Comparison of ENCODE assay signal across 9 mouse cellular contexts in genomic region chr17:5494832-5495231, GRCm38 (mm10). TPM values are rescaled to one million over a fixed set of nuclear protein-coding genes. Genes with fewer than 3 reads are reported as not detected.
A peak's percentile ranks its signal among the peaks of the same experiment; 100 is the strongest.
DNase-seq lines count a peak whose midpoint lies in the region; ATAC-seq and TF ChIP-seq lines count a peak whose summit lies in the region.
"Had no signal": no experiment of that assay in that cellular context is flagged by ENCODE, and none has a peak within 500 bp of the region (broad histone marks: within the 10 kb centered on the region; RNA-seq: fewer than 3 reads in every experiment).

No protein-coding gene starts in this region.

- peak overlapping the region; percentile 100 for H3K4me2 ChIP-seq in liver, embryonic 11.5 days
- peak overlapping the region; percentile 97 for H3K4me2 ChIP-seq in hindbrain, postnatal 0 days (ENCODE audit: low read depth, low read length)
- peak overlapping the region; percentile 97 for H3K4me2 ChIP-seq in neural tube, embryonic 14.5 days (ENCODE audit: low read depth, low read length)

- H3K4me1 ChIP-seq in erythroblast, embryonic 14.5 days (ENCODE audit: control insufficient read depth) = peaks cover 78% of the 10 kb centered on the region
- H3K4me1 ChIP-seq in liver, embryonic 11.5 days (replicated peaks; ENCODE audit: control insufficient read depth, insufficient read depth, low read length) = peaks cover 9% of the 10 kb centered on the region
- peaks cover 6% of the 10 kb centered on the region; the same call in 1 of the 2 replicates for H3K4me1 ChIP-seq in hindbrain, postnatal 0 days (ENCODE audit: insufficient read depth, low read length)
- peaks cover 25% of the 10 kb centered on the region; the same call in 1 of the 2 replicates for H3K4me1 ChIP-seq in neural tube, embryonic 14.5 days (ENCODE audit: control insufficient read depth, insufficient read depth, low read length)

- no peak for ATAC-seq in erythroblast, adult 5-6 weeks (replicated peaks; ENCODE audit: low FRiP score, poor library complexity, severe bottlenecking)
- ATAC-seq in liver, embryonic 11.5 days (replicated peaks; ENCODE audit: low FRiP score) = no peak
- no peak for ATAC-seq in hindbrain, postnatal 0 days
- no peak for ATAC-seq in neural tube, embryonic 14.5 days (ENCODE audit: low read depth)

- DNase-seq in liver, embryonic 11.5 days (ENCODE audit: low spot score) = no peak
- no peak for DNase-seq in liver
- DNase-seq in hindbrain, postnatal 0 days (ENCODE audit: low spot score) = no peak
- DNase-seq in embryo, embryonic 10.5 days (ENCODE audit: low spot score) = no peak
- DNase-seq in kidney, postnatal 14 days = no peak
- DNase-seq: lung, adult 18-20 months had no signal

- no peaks in the 10 kb centered on the region for H3K27me3 ChIP-seq in erythroblast, embryonic 14.5 days (ENCODE audit: control insufficient read depth)
- peaks cover 2% of the 10 kb centered on the region; the same call in 1 of the 2 replicates for H3K27me3 ChIP-seq in liver, embryonic 11.5 days (replicated peaks; ENCODE audit: control insufficient read depth, insufficient read depth, low read length)
- no peaks in the 10 kb centered on the region for H3K27me3 ChIP-seq in hindbrain, postnatal 0 days (ENCODE audit: insufficient read depth, low read length)
- no peaks in the 10 kb centered on the region for H3K27me3 ChIP-seq in neural tube, embryonic 14.5 days (ENCODE audit: control insufficient read depth, insufficient read depth, low read length)

- no peak for TF ChIP-seq CTCF in hindbrain, postnatal 0 days (IDR thresholded peaks at IDR 0.05; ENCODE audit: low read depth)

- H3K27ac ChIP-seq in liver, embryonic 11.5 days (ENCODE audit: low read depth, low read length) = no peak overlapping the region
- no peak overlapping the region for H3K27ac ChIP-seq in hindbrain, postnatal 0 days
- H3K27ac ChIP-seq in neural tube, embryonic 14.5 days (ENCODE audit: low read depth, low read length) = no peak overlapping the region

- H3K4me3 ChIP-seq in erythroblast, embryonic 14.5 days (replicated peaks) = peak overlapping the region; percentile 93
- peak overlapping the region; percentile 82 for H3K4me3 ChIP-seq in liver, embryonic 11.5 days (ENCODE audit: low read depth, low read length)
- peak overlapping the region; percentile 70 for H3K4me3 ChIP-seq in hindbrain, postnatal 0 days (ENCODE audit: low read length)
- peak overlapping the region; percentile 18; the same call in 1 of the 2 replicates for H3K4me3 ChIP-seq in neural tube, embryonic 14.5 days (ENCODE audit: low read depth, low read length)

- H3K9me3 ChIP-seq in erythroblast, embryonic 14.5 days (ENCODE audit: control insufficient read depth, low read length) = no peaks in the 10 kb centered on the region
- no peaks in the 10 kb centered on the region for H3K9me3 ChIP-seq in liver, embryonic 11.5 days (ENCODE audit: control insufficient read depth, low read length)
- H3K9me3 ChIP-seq in hindbrain, postnatal 0 days (ENCODE audit: low read length) = no peaks in the 10 kb centered on the region
- no peaks in the 10 kb centered on the region for H3K9me3 ChIP-seq in neural tube, embryonic 14.5 days (ENCODE audit: control insufficient read depth, low read length)

- H3K36me3 ChIP-seq in erythroblast, embryonic 14.5 days (ENCODE audit: control insufficient read depth) = peaks cover 51% of the 10 kb centered on the region
- no peaks in the 10 kb centered on the region for H3K36me3 ChIP-seq in liver, embryonic 11.5 days (ENCODE audit: control insufficient read depth, insufficient read depth, low read length)
- no peaks in the 10 kb centered on the region for H3K36me3 ChIP-seq in hindbrain, postnatal 0 days (ENCODE audit: insufficient read depth, low read length)
- H3K36me3 ChIP-seq in neural tube, embryonic 14.5 days (ENCODE audit: control insufficient read depth, insufficient read depth, low read length) = no peaks in the 10 kb centered on the region

- WGBS in liver, embryonic 11.5 days = 82% methylated on average over 7 of the region's 7 CpGs
- WGBS in hindbrain, postnatal 0 days = 80% methylated on average over 7 of the region's 7 CpGs
- WGBS in neural tube, embryonic 14.5 days = 85% methylated on average over 7 of the region's 7 CpGs

- peak overlapping the region; percentile 2 for H3K9ac ChIP-seq in liver, embryonic 11.5 days (ENCODE audit: low read depth, low read length)
- no peak overlapping the region for H3K9ac ChIP-seq in hindbrain, postnatal 0 days (replicated peaks; ENCODE audit: low read length)
- no peak overlapping the region for H3K9ac ChIP-seq in neural tube, embryonic 14.5 days (replicated peaks; ENCODE audit: low read depth, low read length)

RNA-seq across cellular contexts. Expression of gene Zdhhc14, which starts 2.5 kb away (rescaled TPM):
- polyA plus RNA-seq in erythroblast, embryonic 14.5 days (2012) = 6.5 and 6.7 TPM in 2 replicates
- 45.3 and 71.3 TPM in 2 replicates for total RNA-seq in erythroblast, adult 5-6 weeks (2015; ENCODE audit: low replicate concordance)
- 51.8 and 56.7 TPM in 2 replicates for total RNA-seq in erythroblast, adult 5-6 weeks (2017; ENCODE audit: low replicate concordance)
- polyA plus RNA-seq in liver, embryonic 11.5 days (2014; fragmentation: Nextera tagmentation; extraction: Ambion mirVana) = 6.2 and 7.5 TPM in 2 replicates
- total RNA-seq in hindbrain, postnatal 0 days (2014; rRNA removed) = 19.7 and 20.5 TPM in 2 replicates
- 8.6 and 9.7 TPM in 2 replicates for polyA plus RNA-seq in hindbrain, postnatal 0 days (2015; fragmentation: Nextera tagmentation; extraction: Ambion mirVana)
- polyA plus RNA-seq in neural tube, embryonic 14.5 days (2014; fragmentation: Nextera tagmentation; extraction: Ambion mirVana) = 12.1 and 12.8 TPM in 2 replicates

RNA-seq across cellular contexts. Expression of gene Tmem242, which starts 54.8 kb away (rescaled TPM):
- polyA plus RNA-seq in erythroblast, embryonic 14.5 days (2012) = 1.8 and 2.8 TPM in 2 replicates
- total RNA-seq in erythroblast, adult 5-6 weeks (2015; ENCODE audit: low replicate concordance) = 3.5 and 6.7 TPM in 2 replicates
- total RNA-seq in erythroblast, adult 5-6 weeks (2017; ENCODE audit: low replicate concordance) = 7.6 and 14.5 TPM in 2 replicates
- polyA plus RNA-seq in liver, embryonic 11.5 days (2014; fragmentation: Nextera tagmentation; extraction: Ambion mirVana) = 96.1 and 100 TPM in 2 replicates
- 57.0 and 67.1 TPM in 2 replicates for total RNA-seq in hindbrain, postnatal 0 days (2014; rRNA removed)
- 134 and 147 TPM in 2 replicates for polyA plus RNA-seq in hindbrain, postnatal 0 days (2015; fragmentation: Nextera tagmentation; extraction: Ambion mirVana)
- 98.4 and 114 TPM in 2 replicates for polyA plus RNA-seq in neural tube, embryonic 14.5 days (2014; fragmentation: Nextera tagmentation; extraction: Ambion mirVana)

Comparison
In these comparisons a context has a peak if more than half of its experiments do, and no peak if none do; other contexts are left out.
1. H3K4me3 ChIP-seq: peak in every context shown above with its lines; median percentile 93 in erythroblast, embryonic 14.5 days; 82 in liver, embryonic 11.5 days; 70 in hindbrain, postnatal 0 days; 18 in neural tube, embryonic 14.5 days.
2. RNA of gene Tmem242, which starts 54.8 kb away (polyA plus RNA-seq): 134 to 147 TPM in hindbrain, postnatal 0 days, 98.4 to 114 TPM in neural tube, embryonic 14.5 days and 96.1 to 100 TPM in liver, embryonic 11.5 days; 1.8 to 2.8 TPM in erythroblast, embryonic 14.5 days; every median in the first group is over 10 times any median in the second.
3. Peak in every context shown above with its lines, with median percentiles within 50 percentile points of each other: H3K4me2 ChIP-seq.